Mouse (Mus musculus) large intestine, adult 2 months (tissue): ENCODE data around the gene Slc44a5. TPM values are rescaled to one million over a fixed set of nuclear protein-coding genes. Genes with fewer than 3 reads are reported as not detected.

ENCODE experiments used
- DNase-seq: peaks from one replicate; pipeline ENCODE4 v3.0.0-alpha.2; 2012; ENCODE audit warnings: low read depth, low spot score
- WGBS: fragments of 180-500 bp; shearing (Covaris S2); methylation state at CpG from one replicate; pipeline ENCODE4 v1.1.7; 2018; 5-methylcytosine and 5-hydroxymethylcytosine counted together
- polyA plus RNA-seq: library from polyadenylated mRNA; depleted of rRNA; stranded (reverse); fragments of >200 nt; gene quantifications from 2 replicates; pipeline ENCODE4 v1.2.3, GENCODE M21; 2012; rRNA removed

The Slc44a5 gene
- polyA plus RNA-seq, 1 experiment, result 0.12 TPM

DNA sequence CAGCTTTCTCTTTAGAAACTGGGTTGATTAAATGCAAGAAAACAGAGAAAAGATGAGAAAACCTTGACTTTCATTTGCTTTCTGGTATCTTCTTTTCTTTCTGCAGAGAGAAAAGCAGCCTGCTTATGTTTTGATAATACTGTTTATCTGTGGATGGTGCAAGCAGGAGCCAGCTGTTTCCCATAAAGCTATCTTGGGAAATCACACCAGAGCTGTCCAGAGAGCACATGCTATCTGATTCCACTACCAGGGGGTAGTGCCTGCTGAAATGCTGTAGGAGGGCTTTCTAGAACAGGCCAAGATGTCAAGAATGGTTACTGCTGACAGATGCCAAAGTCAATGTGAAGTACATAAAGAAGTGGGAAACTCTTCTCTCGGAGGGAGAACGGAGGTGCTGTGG lies 314.0 kb downstream of the Slc44a5 start:
- WGBS, result 78% methylated on average over 2 of the region's 2 CpGs
- DNase-seq, result no peak

DNA sequence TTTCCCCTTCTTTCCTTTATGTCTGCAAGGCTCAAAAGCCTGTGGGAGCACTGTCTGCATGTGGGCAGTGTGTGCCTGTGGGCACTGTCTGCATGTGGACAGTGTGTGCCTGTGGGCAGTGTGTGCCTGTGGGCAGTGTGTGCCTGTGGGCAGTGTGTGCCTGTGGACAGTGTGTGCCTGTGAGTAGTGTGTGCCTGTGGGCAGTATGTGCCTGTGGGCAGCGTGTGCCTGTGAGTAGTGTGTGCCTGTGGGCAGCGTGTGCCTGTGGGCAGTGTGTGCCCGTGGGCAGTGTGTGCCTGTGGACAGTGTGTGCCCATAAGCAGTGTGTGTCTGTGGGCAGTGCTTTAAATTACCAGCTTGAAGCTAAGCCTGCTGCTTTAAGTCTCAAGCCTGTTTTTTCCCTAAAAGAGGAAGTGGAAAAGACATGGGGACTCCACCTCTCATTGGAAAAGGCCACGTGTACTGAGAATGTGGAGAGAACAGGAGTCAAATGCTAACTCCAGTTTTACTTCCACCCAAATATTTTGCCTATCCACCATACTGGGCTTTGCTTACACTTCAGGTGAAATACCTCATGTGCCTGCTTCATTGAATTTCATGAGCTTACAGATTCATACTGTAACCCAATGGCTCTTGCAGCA lies 315.3 kb downstream of the Slc44a5 start:
- 75% methylated on average over 4 of the region's 4 CpGs for WGBS
- DNase-seq, result no peak

- 51% methylated on average over 2 of the region's 2 CpGs for WGBS
Measured at GRCm38 (mm10) chr3:154290351-154290750, 317.1 kb downstream of the Slc44a5 start.

DNA sequence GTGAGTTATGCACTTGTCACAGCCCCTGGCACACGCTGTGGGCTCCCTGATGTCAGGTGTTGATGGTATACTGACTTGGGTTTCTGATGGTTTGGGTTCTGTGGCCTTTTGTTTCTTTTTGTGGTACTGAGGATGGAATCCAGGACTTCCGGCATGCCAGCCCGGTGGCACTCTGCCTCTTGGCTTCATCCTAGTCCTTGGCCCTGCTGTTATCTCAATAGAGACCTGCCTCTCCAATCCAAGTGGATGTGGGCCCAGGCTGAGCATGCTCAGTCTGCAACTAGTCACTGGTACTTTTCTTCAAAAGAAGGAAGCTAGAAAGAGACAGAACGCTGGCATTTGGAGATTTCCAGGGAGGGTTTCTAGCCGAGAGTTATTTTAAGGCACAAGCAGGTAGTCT lies 318.9 kb downstream of the Slc44a5 start:
- WGBS, result 73% methylated on average over 5 of the region's 5 CpGs
- no peak for DNase-seq

More at GRCm38 (mm10) chr3:154290351-154290750, 317.1 kb downstream of the Slc44a5 start:
- DNase-seq, result no peak

GRCm38 (mm10) chr3:154293839-154294490 lies 320.7 kb downstream of the Slc44a5 start:
- no peak for DNase-seq
- 49% methylated on average over 9 of the region's 9 CpGs for WGBS

DNA sequence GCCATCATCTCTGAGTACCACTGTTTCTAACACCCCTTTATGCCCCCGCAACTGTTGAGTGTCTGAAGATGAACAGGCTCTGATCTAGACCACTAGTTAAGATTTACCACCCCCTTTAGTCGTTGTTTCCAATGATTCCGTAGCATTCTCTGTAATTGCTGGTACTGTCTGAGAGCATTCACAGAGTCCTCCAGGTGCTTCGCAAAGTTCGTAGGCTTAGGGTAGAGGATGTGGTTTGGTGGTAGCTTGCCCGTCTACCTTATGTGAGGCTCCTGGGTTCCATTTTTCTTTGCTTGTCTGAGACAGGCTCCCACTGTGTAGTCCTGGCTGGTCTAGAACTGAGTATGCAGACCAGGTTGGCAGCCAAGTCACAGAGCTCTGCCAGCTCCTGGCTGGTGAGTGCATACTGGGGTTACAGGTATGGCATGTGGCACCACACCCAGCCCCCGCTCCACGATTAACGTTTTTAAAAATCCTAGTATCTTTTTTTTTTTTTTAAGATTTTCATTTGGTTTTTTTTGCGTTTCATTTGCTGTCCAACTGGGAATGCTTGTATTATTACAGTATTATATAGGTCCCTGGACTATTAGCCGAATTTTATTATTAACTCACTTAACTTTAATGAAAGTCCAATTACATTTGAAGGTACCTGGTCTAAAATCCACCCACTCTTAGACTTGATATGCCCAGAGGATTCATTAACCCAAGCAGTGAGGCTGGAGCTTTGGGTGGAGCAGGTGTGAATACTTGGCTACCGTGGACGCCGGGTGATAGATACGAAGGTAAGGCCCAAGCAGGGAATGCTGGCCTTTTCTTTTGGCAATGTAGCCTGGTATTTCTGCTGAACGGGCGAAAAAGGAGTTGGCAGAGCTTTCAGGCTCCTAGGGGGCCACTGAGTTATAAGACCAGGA lies 321.9 kb downstream of the Slc44a5 start:
- no peak for DNase-seq
- 90% methylated on average over 17 of the region's 17 CpGs for WGBS

- DNase-seq, result no peak
- WGBS, result 44% methylated on average over 6 of the region's 6 CpGs
Measured at GRCm38 (mm10) chr3:154297499-154297898, 324.3 kb downstream of the Slc44a5 start.

DNA sequence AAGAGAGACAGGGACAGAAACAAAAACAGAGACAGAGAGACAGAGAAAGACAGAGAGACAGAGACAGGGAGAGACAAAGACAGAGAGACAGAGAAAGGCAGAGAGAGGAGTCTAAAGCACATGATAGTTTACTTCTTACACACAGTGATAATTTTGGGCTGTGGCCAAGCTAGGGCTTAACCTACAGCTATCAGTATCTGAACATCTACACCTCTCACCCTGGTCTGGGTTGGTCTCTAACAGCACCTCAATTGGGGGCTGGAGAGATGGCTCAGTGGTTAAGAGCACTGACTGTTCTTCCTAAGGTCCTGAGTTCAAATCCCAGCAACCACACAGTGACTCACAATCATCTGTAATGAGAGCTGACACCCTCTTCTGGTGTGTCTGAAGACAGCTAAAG lies 325.3 kb downstream of the Slc44a5 start:
- DNase-seq, result no peak

- no peak for DNase-seq
- WGBS, result 83% methylated on average over 9 of the region's 9 CpGs
Measured at GRCm38 (mm10) chr3:154300006-154300405, 326.8 kb downstream of the Slc44a5 start.

- WGBS, result 67% methylated on average over 4 of the region's 4 CpGs
- DNase-seq, result no peak
Measured at GRCm38 (mm10) chr3:154301102-154301501, 327.9 kb downstream of the Slc44a5 start.

GRCm38 (mm10) chr3:154305163-154305884 lies 332.1 kb downstream of the Slc44a5 start:
- WGBS, result 36% methylated on average over 16 of the region's 16 CpGs
- no peak for DNase-seq

DNA sequence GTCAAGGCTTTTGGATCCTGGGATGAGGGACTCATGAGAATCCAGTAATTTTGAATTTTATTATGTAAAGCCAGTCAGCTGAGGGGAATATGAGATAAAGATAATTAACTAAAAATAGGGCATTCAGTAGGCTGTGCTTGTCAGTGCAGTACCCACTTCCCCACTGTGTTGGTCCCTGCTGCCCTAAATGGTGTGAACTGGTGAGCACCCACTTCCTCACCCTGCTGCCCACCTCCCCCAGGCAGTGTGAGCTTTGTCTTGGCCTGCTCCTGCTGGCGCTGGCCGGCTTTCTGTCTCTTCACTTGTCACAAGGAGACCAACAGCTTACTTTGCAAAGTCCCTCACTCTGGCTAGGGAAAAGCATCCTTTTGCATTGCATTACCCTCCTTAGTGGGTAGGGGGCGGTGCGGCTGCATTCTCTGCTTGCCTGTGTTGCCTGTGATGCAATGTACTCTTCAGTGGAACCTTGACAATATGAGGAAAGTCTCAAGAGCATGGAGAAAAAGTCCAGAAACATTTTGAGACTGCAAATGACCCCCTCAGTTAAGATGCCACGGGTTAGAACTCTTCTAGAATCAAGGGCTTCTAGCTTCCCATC lies 344.5 kb downstream of the Slc44a5 start:
- WGBS, result 20% methylated on average over 5 of the region's 5 CpGs
- DNase-seq, result no peak

Other genes with a start within 250 kb of the Slc44a5 start
- gene St6galnac3, start 248.3 kb upstream of the Slc44a5 start, polyA plus RNA-seq, result 0.55 and 1.2 TPM in 2 replicates
- gene Asb17, start 129.2 kb upstream of the Slc44a5 start, polyA plus RNA-seq, result not detected in 2 replicates
- 0.02 and 0.04 TPM in 2 replicates for gene Msh4, start 67.3 kb upstream of the Slc44a5 start, polyA plus RNA-seq
- 34.6 and 37.3 TPM in 2 replicates for gene Rabggtb, start 60.4 kb upstream of the Slc44a5 start, polyA plus RNA-seq
- 34.1 and 51.9 TPM in 2 replicates for gene Acadm, start 28.8 kb upstream of the Slc44a5 start, polyA plus RNA-seq